Mouse (Mus musculus) heart, postnatal 0 days (tissue): ENCODE data around the gene Cchcr1.

ENCODE experiments used
- CTCF ChIP-seq: IDR thresholded peaks from 2 replicates; pipeline ENCODE4 v1.5.1; 2016; ENCODE audit warnings: antibody characterized with exemption, control low read depth, low read depth
- EP300 ChIP-seq: IDR thresholded peaks from 2 replicates; pipeline ENCODE4 v1.6.1; 2016; ENCODE audit warnings: antibody characterized with exemption, low read depth

DNA sequence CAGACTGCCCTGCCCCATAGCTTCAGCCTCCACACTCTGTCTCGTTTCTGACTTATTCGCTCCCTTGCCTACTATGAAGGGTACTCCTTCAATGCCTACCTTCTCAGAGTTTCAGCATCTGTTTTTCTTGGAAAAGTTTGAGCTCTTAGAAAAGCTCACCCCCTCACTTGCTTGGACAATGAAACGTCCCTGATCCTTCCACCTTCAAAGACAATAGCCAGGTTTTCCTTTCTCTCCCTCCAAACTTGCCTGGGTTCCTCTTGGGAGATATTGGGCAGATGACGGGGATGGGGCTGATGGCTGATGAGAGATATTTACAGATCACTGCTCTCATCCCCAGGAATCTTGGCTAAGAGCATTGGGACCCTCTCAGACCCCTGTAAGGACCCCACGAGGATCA lies 37.4 kb downstream of the Cchcr1 start:
- TF ChIP-seq CTCF, result no peak
- no peak for TF ChIP-seq EP300
